Mouse (Mus musculus) kidney, adult 2 months (tissue): Measurements from ENCODE around the gene Draxin.

ENCODE experiments used
- CTCF ChIP-seq: fragments of 200-500 bp; conservative IDR thresholded peaks from 2 replicates; pipeline ENCODE4 v1.5.1; 2011; ENCODE audit warnings: low read depth, mild to moderate bottlenecking, control low read depth, low read length, moderate library complexity, mixed read lengths; ENCODE audit not compliant: insufficient read depth, insufficient read length
- POLR2A ChIP-seq: fragments of 200-500 bp; IDR thresholded peaks from one replicate; pipeline ENCODE4 v1.6.1; 2011; ENCODE audit warnings: low read depth, low read length, control low read depth

GRCm38 (mm10) chr4:148121362-148121761 lies 9.1 kb downstream of the Draxin start:
- no peak for TF ChIP-seq CTCF
- no peak for TF ChIP-seq POLR2A
